Mouse (Mus musculus) thymus, postnatal 4 days (tissue): Measurements from ENCODE around the gene Arid1b.

Experiments used
- DNase-seq: peaks from one replicate; pipeline ENCODE4 v3.0.0; 2021

Arid1b gene

DNA sequence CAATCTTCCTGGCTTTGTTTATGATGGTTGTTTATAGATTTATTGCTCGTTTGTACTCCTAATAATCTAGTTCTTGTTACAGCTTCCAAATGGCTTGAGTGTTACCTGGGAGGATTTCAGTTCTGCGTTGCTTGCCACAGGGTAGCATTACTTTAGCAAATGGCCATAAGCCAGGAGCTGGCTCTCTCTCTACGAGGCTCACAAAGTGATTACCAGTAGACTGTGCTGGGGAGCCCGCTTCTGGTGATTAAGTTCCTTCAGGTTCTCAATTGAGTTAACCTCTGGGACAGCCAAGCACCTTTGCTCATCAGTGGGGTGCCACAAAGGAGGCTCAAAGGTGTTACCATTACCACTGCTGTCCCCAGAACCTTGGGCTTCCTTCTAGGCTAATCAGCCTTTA lies 227.4 kb downstream of the Arid1b start:
- DNase-seq = no peak

DNA sequence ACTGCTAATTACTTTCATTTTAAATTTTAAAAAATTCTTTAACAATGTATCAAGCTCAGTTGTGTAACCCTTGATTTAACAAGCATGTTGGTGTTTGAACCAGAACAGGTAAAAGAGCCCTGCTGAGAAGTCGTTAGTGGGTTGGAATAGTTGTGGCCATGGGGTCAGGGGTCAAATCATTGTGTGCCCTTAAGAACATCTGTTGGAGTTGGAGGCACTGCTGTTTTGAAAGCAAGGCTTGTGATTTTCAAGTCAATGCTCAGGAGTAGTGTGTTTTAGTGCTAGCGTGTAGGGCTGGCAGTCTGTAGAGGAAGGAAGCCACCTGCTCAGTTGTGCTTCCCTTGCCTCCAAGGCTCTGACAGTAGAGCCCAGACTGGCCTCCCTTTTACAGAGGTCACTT lies 228.7 kb downstream of the Arid1b start:
- DNase-seq = no peak

DNA sequence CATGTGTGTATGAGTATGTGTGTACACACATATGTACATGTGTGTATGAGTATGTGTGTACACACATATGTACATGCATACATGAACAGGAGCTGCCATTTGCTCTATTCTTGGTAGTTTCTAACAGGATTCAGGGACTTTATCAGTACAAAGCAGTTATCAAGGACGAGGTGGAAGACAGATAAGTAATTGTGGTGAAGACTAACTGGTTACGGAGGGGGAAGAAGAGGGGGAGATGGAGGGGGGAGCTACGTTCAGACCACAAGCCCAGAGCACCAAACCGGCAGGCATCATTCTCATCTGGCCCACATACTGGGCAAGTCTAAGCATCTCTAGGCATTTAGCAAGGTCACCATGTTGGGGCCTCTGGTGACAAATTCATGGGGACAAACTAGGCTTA lies 230.8 kb downstream of the Arid1b start:
- no peak for DNase-seq

DNA sequence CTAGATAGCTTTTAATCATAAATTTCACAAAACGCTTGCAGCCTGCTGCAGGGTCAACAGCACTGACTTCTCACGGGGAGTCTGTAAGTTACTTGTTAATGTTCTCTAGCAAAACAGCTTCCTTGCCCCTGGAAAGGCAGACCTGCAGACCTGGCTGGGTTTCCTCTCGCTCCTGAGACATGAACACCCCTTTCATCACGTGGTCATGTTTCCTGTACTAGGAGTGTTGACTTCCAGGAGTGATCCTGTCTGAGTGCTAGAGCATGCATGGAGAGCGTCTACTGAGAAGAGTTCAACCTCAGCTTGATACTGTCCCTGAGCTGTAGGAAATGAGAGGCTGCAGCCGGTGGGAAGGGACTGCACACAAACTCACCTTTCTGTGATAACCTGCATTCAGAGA lies 233.0 kb downstream of the Arid1b start:
- DNase-seq = no peak

DNA sequence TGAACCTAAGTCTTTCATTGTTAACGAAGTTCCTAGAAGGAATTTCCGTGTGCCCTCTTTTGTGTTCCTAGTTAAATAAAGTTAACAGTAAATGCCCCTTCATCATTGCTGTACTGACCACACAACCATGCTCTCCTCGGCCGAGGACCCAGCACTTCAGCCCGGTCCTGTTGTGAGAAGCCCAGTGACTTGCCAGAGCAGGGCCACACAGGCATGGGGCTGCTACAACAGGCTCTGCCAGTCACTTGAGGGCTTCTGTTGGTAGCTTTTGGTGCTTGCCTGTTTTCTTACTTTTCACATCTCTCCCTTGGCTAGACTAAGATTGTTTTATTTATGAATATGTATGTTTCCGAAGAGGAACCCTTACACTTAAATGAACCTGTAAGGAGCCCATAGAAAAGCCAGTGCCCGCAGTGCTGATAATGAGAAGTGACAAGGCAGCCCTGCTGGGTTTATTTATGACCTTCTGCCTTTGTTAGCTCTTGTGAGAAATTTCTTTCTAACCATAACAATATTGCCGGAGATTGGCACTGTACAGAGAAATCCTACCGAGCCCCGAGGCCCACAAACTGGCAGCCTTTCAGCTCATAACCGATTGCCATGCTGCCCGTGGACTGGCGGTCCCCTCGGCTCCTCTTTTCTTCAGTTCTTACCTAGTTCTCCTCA lies 234.0 kb downstream of the Arid1b start:
- no peak for DNase-seq

DNA sequence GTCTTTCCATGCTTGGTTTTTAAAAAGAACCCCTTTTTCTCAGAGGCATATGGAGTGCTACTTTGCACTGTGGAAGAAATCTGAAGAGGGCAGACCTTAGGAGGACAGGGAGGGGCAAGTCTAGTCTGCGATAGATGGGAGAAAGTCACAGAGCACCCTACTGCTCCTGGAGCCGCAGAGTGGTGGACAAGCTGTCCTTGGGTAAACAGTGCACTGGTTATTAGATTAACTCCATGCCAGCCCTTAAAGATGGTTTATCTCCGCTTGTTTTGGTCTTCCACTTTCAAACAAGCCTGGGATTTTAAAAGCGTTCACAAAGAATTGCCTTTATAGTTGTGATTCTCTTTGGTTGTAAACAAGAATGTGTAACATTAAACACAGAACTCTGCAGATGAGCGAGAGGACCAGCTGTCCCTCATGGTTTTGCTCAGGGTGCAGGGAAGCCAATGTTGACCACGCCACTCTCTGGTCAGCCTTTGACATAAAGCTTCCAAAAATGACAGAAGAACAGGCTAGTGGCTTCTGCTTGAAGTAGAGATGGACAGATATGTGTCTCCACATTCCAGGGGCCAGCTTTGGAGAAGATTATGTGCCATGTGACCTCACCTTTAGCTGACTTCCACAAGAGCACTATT lies 234.6 kb downstream of the Arid1b start:
- DNase-seq = no peak

DNA sequence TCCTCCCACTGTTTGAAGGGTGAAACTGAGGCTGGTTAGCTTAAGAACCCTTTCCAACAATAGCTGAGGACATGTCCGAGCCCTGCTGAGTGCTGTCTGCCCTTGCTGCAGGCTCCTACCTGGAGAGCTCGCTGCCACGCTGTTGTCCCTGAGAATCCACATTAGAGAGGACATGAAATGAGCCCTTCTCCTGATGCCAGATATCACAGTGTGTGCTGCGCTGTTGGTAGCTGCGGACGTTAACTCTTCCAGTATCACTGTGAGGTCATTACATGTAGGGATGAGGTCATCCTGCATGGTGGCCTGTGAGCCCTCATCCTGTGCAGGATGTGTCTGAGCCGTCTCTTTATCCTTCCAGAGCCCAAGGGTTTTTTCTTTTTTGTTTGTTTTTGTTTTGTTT lies 235.9 kb downstream of the Arid1b start:
- DNase-seq = no peak

DNA sequence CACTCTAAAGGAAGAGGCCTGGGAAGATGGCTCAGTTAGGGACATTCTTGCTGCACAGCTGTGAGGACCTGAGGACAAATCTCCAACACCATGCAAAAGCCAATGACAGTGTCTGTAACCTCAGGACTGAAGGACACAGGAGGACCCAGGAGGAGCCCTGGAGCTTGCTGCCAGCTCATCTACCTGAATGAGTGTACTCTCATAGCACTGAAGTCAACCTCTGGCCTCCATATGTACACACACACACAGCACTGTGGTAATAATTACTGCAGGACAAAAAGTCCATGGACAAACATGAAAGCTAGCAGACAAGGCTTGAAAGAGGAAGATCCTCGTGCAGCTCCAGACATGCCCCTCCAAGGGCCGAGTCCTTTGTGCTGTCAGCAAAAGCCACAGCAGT lies 238.0 kb downstream of the Arid1b start:
- no peak for DNase-seq

DNA sequence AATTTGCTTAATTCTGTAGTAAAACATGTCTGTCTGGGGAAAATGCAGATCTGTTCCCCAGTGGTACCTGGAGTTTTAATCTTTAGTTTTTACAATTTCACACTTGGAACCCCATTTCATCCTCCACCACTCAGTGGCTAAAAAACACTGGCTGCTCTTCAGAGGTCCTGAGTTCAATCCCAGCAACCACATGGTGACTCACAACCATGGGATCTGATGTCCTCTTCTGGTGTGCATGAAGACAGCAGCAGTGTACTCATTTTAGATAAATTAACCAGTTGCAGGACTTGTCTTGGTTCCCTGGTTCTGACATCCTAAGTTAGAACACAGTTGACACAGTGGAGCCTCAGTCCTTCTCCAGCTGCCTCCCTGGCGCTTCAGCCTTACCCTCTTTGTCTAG lies 239.9 kb downstream of the Arid1b start:
- DNase-seq = no peak

DNA sequence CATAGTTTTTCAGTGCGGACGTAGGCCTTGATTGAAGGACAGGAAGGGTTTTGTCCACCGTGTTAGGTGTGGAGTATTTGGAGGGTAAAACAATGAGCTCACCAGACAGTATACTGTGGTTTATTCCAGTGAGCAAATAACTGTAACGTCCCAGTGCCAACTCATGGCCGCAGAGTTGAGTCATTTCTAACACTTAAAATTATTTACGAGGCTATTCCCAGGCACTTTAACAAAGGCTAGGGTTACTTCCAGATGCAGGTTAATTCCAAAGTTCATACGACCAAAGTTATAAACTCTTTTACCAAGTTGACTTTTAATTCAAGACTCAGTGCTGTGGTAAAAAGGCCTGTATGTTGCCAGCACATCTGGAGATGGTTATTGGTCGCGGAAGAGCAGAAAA lies 240.9 kb downstream of the Arid1b start:
- no peak for DNase-seq

DNA sequence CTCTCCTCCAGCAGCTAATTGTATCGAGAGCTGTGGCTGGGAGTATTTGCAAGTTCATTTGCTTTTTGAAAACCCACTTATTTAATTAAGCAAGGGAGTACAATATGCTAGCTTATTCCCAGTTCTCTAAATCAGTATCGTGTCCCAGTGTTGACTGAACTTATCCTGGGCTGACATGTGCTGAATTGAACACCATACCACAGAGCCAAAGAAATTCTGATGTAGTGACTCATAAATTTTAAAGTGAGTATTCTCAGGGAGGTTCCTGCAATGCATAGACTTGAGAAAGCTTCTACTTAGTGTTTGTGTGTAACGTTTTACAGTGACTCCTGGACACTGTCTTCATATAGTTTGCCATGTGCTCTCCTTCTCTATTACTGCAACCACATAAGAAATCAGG lies 243.6 kb downstream of the Arid1b start:
- DNase-seq = no peak

DNA sequence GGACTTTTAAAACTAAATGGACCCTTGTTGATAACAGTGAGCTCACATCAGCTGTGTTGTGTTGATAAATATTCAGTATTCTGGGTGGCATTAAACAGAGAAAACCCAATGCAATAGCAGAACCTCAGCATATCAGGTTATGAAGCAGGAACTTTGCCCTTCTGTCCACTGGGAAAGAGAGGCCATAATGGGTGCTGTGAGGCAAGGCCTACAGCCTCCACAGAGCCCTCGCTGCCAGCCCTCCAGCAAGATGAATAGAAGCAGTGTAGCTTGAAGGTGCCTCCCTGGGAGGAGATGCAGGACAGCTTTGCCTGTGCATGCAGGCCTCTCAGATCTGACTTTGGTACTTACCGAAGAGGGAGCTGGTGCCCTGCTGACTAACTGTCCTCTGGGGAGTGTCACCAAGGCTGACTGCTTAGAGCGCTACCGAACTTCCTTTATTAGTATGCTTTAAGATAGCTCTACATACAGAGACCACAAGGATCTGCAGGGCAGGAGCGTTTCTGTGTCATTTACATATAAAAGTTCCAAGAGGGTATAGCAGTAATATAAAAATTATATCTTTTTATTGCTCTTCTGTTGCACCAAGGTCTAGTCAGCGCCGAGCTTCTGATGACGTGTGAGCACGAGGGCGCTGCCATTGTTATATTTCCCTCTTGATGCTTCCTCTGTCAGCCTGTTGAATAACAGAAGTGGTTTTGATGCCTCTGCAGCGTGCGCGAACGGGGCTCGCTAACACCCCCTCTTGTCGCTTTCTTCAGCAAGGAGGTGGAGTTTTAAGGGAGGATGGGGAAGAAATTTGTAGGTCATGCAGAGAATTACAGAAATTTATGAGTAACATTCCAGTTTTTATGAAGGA lies 244.5 kb downstream of the Arid1b start:
- peak; percentile 63 for DNase-seq

DNA sequence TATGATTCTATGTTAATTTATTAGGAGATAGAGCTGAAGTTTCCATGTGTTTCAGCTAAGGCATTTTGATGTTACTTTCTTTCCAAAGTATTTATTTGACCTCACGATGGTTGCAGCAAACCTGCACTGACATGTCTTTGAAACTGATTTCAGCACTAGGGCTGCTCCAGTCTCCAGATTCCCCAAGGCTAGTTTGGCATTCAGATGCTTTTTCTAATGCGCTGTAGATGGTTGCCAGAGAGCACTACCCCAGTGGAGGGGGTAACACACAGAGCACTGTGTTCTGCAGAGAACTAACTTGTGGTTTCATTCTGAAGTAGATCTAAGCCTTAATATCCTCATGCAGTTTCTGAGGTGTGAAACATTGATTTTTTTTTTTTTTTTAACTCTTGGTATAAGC lies 250.4 kb downstream of the Arid1b start:
- no peak for DNase-seq

DNA sequence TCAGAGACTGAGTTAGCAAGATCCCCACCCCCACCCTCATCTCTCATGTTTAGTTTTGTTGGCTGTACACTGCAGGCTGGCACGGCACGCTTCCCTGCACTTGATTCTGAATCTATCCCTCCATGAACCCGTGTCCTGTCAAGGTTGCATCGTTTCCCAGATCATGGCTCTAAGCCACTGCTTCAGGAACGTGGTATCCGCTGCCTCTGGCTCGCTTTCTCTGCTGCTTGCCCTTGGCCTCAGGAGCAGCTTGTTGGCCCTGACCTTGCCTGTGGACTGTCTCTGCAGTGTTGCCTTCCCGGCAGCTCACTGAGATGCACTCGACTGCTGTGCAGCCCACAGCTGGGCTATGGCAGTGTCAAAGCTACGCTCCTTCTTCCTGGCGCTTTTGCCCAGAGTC lies 252.6 kb downstream of the Arid1b start:
- no peak for DNase-seq

DNA sequence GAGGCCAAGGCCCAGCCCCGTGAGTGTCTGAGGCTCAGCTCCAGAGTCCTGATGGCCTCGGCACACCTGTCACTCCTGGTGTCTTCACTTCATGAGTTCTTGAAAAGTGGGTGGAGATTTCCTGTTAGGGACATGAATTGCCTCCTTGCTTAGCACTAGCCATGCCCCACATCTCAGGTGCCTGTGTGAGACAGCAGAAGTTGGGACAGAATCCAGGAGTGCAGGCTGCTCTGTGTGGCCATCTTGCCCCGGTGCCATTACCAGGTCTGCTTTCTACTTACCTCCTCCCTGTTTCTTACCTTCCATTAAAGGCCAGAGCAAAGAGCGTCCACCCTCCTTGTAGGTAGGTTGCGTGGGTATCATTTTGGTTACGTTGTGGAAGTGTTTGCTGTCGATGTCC lies 253.1 kb downstream of the Arid1b start:
- no peak for DNase-seq

DNA sequence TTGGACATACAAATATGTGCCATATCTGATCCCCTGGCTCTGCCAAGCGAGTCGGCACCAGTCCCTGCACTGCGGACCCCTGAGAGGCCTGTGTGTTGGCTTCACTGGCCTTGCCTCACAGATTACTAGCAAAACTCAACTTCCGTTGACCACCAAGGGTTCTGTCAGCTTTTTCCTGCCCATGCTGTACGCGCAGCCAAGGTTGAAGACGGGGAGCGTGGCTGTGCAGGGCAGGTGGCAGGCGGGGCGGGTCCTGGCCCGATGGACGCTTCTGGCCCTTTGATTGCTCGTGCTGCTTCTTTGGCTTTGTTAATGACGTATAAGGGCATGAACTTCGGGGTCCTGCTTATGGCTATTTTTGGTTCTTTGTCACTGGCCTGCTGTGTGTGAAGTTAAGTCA lies 253.6 kb downstream of the Arid1b start:
- no peak for DNase-seq

DNA sequence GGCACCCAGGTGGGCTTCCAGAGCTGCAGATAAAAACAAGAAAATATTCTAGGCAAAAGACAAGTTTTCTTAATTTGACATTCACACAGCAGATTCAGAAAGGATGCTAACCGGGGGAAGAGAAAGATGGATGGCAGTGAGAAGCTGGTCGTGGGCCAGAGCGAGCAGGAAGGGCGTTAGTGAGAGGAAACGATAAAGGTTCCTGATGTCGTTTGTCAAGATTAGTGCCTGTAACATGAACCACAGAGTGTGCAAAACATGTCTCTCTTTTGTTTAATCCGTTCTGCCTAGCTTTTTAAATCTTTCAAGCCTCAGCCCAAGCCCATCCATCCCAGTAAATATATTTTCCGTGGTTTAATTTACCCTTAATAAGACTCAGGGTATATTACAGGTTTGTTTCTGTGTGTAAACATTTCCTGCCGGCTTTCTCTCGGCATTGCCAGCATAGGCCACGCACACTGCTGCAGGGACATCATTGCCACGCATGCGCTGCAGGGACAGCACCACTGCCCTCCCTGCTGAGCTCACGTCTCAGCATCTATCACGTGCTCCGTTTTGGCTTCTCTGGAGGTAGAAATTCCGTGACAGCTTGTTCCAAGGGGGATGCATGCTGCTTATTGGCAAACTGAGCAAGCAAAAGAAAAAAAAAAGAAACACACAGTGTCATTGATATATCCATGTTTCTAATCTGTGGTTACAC lies 255.0 kb downstream of the Arid1b start:
- DNase-seq = no peak

DNA sequence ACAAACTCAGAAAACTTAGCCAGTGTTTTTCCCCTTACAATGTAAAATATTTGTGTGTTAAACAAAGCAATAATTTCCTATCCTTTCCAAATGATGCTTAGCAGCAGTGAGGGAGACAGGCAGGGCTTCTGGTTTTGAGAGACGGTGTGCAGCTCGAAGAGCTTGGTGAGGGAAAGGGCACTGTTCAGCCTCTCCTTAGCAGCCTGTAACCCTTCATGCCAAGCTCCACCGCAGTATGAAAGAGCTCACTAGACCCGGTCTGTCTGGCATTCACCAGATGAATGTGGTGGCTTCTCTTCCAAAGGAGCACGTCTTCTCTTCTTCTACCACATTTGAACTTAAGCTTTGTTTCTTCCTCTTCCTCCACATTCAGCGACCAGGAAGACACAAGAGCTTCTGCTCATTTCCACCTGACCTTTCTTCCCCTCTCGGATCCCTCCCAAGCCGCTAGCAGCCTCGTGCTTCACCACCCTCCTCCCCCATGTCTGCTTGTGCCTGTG lies 255.6 kb downstream of the Arid1b start:
- DNase-seq = no peak

DNA sequence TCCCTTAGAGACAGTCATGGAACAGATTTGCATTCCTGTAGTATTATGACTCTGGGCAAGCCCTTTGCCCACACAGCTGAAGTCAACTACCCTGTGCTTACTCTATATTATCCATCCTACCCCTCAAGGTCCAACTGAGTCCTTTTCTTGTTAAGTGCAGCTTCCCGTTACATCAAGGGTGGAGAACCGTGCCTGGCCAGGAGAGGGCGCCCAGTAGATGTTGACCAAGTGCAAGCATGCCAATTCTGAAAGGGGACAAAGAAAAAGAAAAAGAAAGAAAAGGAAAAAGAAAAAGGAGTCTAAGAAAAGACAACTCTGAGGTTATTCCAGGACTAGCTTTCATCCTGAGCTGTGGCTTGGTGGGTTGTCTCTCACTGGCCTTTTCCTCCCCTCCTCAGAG lies 258.3 kb downstream of the Arid1b start:
- DNase-seq = peak; percentile 91

DNA sequence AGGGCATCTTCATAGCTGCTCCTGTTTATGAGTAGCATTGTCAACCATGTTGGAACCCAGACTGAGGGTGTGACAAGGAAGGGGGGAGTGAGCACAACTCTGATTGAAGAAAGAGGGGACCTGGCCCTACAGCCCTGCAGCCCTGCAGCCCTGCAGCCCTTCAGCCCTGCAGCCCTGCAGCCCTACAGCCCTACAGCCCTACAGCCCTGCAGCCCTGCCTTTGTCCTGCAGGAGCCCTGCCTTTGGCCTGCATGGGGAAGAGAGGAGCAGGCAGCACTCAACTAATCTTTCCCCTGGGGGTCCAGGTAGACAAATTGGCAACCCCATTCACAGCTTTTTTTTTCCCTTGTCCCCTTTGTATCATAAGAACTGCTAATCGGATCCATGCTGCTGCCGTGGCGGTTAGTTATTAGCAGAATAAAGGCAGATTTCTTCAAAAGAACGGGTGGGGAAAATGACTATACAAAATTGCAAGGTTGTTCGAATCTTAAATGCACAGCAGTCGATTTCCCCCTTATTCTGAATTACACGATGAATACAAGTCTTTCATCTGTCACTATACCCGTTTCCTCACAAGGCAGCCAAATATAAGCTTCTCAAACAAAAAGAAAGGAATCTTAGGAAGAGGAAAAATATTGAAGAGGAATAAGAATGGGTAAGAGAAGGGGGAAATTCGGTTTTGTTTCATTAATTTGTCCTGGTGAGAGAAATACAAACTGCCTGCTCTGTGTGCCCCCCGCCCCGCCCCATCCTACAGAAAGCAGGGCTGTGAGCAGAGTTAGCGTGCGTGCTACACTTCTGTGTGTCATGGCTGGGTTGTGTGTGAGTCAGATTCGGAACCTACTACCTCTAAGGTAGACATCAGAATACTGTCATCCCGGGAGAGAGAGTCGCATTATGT lies 260.8 kb downstream of the Arid1b start:
- no peak for DNase-seq

DNA sequence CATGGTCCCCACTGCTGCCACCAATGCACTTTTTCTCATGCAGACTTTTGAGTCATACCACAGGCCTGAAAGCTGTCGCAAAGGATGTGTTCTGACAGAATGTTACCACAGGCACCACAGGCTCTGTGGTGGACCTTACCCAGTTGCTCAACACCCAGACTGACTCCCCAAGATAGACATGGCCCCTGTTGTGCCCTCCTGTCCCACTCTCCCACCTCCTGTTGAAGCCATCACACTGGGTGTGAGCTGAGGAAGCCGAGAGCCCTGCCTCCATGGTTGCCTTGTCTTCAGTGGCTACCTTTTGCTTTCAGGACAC lies 261.4 kb downstream of the Arid1b start:
- DNase-seq = no peak

DNA sequence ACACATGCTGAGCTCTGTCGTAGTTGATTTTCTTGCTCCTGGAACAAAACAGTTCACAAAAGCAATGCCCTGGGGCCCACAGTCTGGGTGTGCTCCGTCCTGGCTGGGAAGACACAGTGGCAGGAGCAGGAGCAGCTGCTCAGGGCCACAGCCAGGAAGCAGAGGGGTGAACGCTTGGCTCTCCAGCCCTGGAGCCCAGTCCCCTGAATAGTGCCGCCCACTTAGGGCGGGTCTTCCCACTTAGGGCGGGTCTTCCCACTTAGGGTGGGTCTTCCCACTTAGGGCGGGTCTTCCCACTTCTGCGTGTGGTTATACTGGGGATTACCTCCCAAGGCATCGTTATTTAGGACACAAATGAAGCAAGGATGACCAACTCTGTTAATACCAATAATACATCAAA lies 264.8 kb downstream of the Arid1b start:
- no peak for DNase-seq
